Mouse (Mus musculus) embryonic fibroblast, embryonic 13.5 days (primary cell): ENCODE data around the gene Lcmt2.

Experiments
- CTCF ChIP-seq: IDR thresholded peaks from 2 replicates; pipeline ENCODE4 v1.5.1; 2011; ENCODE audit warnings: mild to moderate bottlenecking, control low read depth, low read length, moderate library complexity, borderline replicate concordance; ENCODE audit not compliant: insufficient read depth
- POLR2A ChIP-seq: IDR thresholded peaks from 2 replicates; pipeline ENCODE4 v1.6.1; 2011; ENCODE audit warnings: low read depth, mild to moderate bottlenecking, control low read depth, low read length, moderate library complexity

DNA sequence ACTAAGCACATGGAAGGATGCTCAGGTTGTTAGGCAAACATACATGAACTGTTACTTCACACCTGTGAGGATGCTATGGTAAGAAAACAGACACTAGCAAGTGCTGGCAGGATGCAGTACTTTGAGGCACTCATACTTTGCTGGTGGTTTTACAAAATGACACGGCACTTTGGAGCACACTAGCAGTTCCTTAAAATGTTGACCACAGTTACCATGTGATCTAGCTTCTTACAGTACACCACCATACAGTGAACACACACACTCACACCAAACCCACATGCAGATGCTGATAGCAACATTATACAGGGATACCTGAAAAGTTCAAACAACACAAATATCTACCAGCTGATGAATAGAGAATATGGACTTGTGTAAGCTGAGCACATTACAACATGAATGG lies 57.8 kb downstream of the Lcmt2 start:
- TF ChIP-seq POLR2A: no peak
- no peak for TF ChIP-seq CTCF
